Mouse (Mus musculus) midbrain, embryonic 10.5 days (tissue): ENCODE measurements around the gene Gtf2b. TPM values are rescaled to one million over a fixed set of nuclear protein-coding genes. Genes with fewer than 3 reads are reported as not detected.

Experiments
- polyA plus RNA-seq: library from polyadenylated mRNA; unstranded; fragments of >200 nt; fragmentation: Nextera tagmentation; extraction: Ambion mirVana; gene quantifications from 2 replicates; pipeline ENCODE4 v1.2.1, GENCODE M21; 2016

Gtf2b gene
- polyA plus RNA-seq, 1 experiment from 2014 or later: 86.7 TPM

Other genes with a start within 250 kb of the Gtf2b start
- 0.88 and 1.8 TPM in 2 replicates for gene Gbp7, start 234.7 kb upstream of the Gtf2b start, polyA plus RNA-seq
- gene Gbp3, start 205.0 kb upstream of the Gtf2b start, polyA plus RNA-seq: 0.29 and 0.43 TPM in 2 replicates
- gene Gbp2b, start 170.2 kb upstream of the Gtf2b start, polyA plus RNA-seq: not detected in 2 replicates
- gene Gbp2, start 144.4 kb upstream of the Gtf2b start, polyA plus RNA-seq: 0.07 and 0.21 TPM in 2 replicates
- gene Kyat3, start 64.0 kb upstream of the Gtf2b start, polyA plus RNA-seq: 8.4 and 8.7 TPM in 2 replicates
- gene Pkn2, start 117.0 kb downstream of the Gtf2b start, polyA plus RNA-seq: 46.5 and 53.5 TPM in 2 replicates